Mouse (Mus musculus): ENCODE results near the gene Abr. TPM values are rescaled to one million over a fixed set of nuclear protein-coding genes. Genes with fewer than 3 reads are reported as not detected.

The Abr gene
- polyA plus RNA-seq, 1 experiment from 2014 or later, result 39.2 TPM

DNA sequence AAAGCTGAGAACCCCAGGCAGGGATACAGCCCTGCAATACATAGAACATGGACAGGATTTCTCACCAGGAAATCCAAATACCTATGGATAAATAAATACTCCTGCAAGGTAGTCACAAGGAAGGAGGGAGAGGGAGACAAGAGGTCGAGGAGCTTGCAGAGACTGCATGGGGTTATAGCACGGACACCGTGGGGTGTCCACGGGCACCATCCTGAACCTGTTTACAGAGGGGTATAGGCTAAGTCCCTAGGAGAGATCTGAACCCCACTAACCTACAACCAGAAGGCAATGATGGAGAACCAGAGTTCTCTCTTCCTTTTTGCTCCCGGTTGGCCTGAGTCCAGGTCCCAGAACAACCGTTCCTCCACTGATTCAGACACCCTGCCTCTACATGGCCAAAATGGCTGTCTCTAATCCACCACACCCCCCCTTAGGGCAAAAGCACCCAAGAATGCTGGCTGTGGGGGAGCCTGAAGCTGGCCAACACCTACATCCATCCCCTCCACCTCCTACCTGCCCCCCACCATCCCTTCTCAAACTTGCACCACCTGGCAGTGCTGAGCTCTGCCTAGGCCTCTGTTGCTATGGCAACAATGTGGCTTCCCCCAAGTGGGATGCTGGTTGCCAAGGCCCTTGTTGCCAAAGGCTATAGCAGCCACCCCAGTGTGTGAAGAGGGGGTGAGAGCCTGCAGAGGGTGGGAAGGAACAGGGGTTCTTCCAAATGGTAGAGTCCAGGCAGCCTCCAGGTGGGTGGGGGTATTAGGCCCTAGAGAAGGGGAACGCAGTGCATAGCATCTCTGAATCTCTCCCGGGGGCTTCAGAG is 114.6 kb downstream of the Abr start:
- Histone ChIP-seq H3K9me3 (ENCODE audit: low read depth, low read length) (no peaks in the 10 kb centered on the region), H3K9ac (no peak overlapping the region), H3K4me2 (no peak overlapping the region), H3K27ac (ENCODE audit: low read depth) (no peak overlapping the region), H3K27me3 (ENCODE audit: insufficient read depth, low read length) (no peaks in the 10 kb centered on the region), H3K4me1 (ENCODE audit: insufficient read depth) (no peaks in the 10 kb centered on the region), H3K36me3 (ENCODE audit: insufficient read depth) (no peaks in the 10 kb centered on the region), H3K4me3 (ENCODE audit: low read depth, low read length) (no peak overlapping the region)
- no peak for TF ChIP-seq CTCF (IDR thresholded peaks at IDR 0.05; ENCODE audit: low read depth)
- ATAC-seq (ENCODE audit: insufficient read depth) (no peak), DNase-seq (no peak)
- 74% methylated on average over 8 of the region's 8 CpGs for WGBS

DNA sequence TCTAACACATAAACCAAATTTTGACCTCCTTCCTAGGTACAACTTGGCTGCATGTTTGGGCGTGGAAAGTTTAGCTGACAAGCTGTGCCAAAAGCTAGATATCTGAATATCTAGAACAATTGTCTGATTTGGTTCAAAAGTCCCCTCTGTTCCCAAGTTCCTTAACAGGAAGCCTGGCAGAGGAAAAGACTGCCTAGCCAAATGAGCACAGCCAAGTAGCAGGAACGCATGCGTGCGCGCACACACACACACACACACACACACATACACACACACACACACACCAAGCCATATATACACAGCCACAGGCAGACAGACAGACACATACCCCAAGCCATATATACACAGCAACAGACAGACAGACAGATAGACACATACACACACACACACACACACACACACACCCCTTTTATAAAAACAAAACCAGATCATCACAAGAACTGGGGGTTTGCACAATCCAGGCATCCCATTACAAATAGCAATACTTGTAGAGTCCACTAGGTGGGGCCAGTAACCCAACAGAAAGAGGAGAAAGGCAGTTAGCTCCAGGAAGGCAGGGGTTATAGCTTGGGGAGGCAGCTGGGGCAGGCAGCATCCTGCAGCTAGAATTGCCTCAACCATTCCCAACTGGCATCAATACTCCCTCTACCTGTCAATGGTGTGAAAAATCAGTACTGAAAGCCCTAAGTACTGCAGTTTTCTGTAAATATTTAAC is 115.4 kb downstream of the Abr start:
- Histone ChIP-seq H3K4me2 (no peak overlapping the region), H3K4me3 (ENCODE audit: low read depth, low read length) (no peak overlapping the region), H3K27ac (ENCODE audit: low read depth) (no peak overlapping the region), H3K4me1 (ENCODE audit: insufficient read depth) (no peaks in the 10 kb centered on the region), H3K9me3 (ENCODE audit: low read depth, low read length) (no peaks in the 10 kb centered on the region), H3K36me3 (ENCODE audit: insufficient read depth) (no peaks in the 10 kb centered on the region), H3K9ac (no peak overlapping the region), H3K27me3 (ENCODE audit: insufficient read depth, low read length) (no peaks in the 10 kb centered on the region)
- peak; percentile 88 for TF ChIP-seq CTCF (IDR thresholded peaks at IDR 0.05; ENCODE audit: low read depth)
- ATAC-seq (ENCODE audit: insufficient read depth) (peak; percentile 32; the same call in 1 of the 2 replicates), DNase-seq (peak; percentile 86)
- 77% methylated on average over 5 of the region's 5 CpGs for WGBS

DNA sequence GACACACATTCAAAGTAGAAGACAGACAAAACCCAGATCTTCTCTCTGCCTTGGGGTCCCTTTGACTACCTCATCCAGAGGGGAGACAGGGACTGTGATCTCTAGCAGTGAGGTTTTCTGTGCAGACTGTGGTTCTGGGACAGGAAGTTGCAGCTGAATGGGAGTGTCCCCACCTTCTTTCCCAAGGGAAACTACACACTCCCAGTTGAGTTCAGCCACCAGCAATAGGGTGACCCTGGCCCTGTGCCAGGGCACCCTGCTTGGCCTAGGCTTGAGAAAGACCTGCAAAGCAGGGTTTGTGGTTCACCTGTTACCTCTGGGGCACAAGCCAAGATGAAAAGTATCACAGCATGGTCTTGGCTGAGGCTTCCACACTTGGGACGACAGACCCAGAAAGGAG is 117.0 kb downstream of the Abr start:
- Histone ChIP-seq H3K4me3 (ENCODE audit: low read depth, low read length) (no peak overlapping the region), H3K9ac (no peak overlapping the region), H3K36me3 (ENCODE audit: insufficient read depth) (no peaks in the 10 kb centered on the region), H3K4me1 (ENCODE audit: insufficient read depth) (no peaks in the 10 kb centered on the region), H3K9me3 (ENCODE audit: low read depth, low read length) (no peaks in the 10 kb centered on the region), H3K27ac (ENCODE audit: low read depth) (no peak overlapping the region), H3K4me2 (no peak overlapping the region), H3K27me3 (ENCODE audit: insufficient read depth, low read length) (no peaks in the 10 kb centered on the region)
- DNase-seq (no peak), ATAC-seq (ENCODE audit: insufficient read depth) (no peak)
- no peak for TF ChIP-seq CTCF (IDR thresholded peaks at IDR 0.05; ENCODE audit: low read depth)
- WGBS, result 77% methylated on average over 1 of the region's 1 CpGs

DNA sequence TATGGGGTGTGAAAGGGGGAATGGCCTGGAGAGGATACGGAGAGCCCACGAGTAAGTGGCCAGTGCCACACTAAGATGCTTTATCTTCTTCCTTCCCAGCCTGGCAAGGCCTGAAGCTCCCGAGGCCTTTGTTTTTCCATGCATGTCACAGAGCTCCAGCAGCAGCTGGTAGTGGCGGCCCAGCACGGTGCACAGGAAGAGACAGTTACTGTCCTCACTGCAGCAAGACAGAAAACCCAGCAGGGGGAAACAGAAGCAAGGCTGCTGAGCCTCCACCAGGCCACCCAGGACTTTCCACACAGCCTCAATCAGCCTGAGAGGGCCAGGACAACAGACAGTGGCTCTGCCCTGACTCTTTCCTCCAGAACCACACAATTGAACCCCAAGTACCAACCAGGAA is 118.1 kb downstream of the Abr start:
- no peaks in the 10 kb centered on the region for H3K27me3 ChIP-seq (ENCODE audit: insufficient read depth, low read length)
- no peak overlapping the region for H3K4me2 ChIP-seq
- H3K9me3 ChIP-seq (ENCODE audit: low read depth, low read length), result no peaks in the 10 kb centered on the region
- H3K27ac ChIP-seq (ENCODE audit: low read depth), result no peak overlapping the region
- H3K4me1 ChIP-seq (ENCODE audit: insufficient read depth), result no peaks in the 10 kb centered on the region
- 50% methylated on average over 5 of the region's 5 CpGs for WGBS
- no peak overlapping the region for H3K4me3 ChIP-seq (ENCODE audit: low read depth, low read length)
- no peak overlapping the region for H3K9ac ChIP-seq
- TF ChIP-seq CTCF (IDR thresholded peaks at IDR 0.05; ENCODE audit: low read depth), result no peak
- no peak for DNase-seq
- no peaks in the 10 kb centered on the region for H3K36me3 ChIP-seq (ENCODE audit: insufficient read depth)
- no peak for ATAC-seq (ENCODE audit: insufficient read depth)

DNA sequence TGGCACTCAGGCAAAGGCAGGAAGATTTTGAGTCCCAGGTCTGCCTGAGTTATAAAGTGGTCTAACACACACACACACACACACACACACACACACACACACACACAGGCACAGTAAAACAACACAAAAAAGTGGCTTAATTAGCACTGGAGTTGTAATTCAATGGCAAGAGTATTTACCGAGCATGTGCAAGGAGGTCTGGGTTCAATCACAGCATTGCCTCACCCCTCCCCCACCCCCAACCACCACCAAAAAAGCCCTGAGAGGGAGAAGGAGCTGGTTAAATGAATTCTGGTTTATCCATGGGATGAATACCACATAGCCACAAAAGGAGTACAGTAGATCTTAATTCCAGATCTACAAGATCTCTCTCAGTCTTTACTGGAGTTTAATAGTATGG is 122.1 kb downstream of the Abr start:
- Histone ChIP-seq H3K4me1 (ENCODE audit: insufficient read depth) (peaks cover 6% of the 10 kb centered on the region), H3K4me3 (ENCODE audit: low read depth, low read length) (no peak overlapping the region), H3K9ac (no peak overlapping the region), H3K27ac (ENCODE audit: low read depth) (no peak overlapping the region), H3K4me2 (no peak overlapping the region), H3K36me3 (ENCODE audit: insufficient read depth) (no peaks in the 10 kb centered on the region), H3K9me3 (ENCODE audit: low read depth, low read length) (no peaks in the 10 kb centered on the region), H3K27me3 (ENCODE audit: insufficient read depth, low read length) (no peaks in the 10 kb centered on the region)
- 19% methylated on average over 1 of the region's 1 CpGs for WGBS
- DNase-seq (no peak), ATAC-seq (ENCODE audit: insufficient read depth) (no peak)
- TF ChIP-seq CTCF (IDR thresholded peaks at IDR 0.05; ENCODE audit: low read depth), result no peak

DNA sequence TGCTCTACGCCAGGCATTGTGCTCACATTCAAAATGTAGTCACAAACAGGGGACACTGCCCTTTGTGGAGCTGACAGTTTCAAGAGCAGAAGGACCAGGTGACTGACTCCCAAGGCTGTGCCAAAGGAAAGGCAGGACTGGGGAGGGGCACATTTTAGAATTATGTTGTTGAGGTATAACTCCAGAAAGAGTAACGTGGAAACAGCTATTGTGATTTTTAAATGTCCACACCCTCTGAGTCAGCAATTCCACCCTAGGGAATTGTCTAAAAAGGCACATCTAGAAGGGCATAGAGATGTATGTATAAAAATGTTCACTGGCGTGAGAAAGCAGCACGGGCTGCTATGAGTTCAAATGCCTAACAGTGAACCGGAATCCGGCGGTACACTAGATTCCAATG is 122.5 kb downstream of the Abr start:
- DNase-seq, result no peak
- Histone ChIP-seq H3K27me3 (ENCODE audit: insufficient read depth, low read length) (no peaks in the 10 kb centered on the region), H3K4me3 (ENCODE audit: low read depth, low read length) (no peak overlapping the region), H3K4me2 (no peak overlapping the region), H3K9me3 (ENCODE audit: low read depth, low read length) (no peaks in the 10 kb centered on the region), H3K27ac (ENCODE audit: low read depth) (no peak overlapping the region), H3K4me1 (ENCODE audit: insufficient read depth) (peaks cover 6% of the 10 kb centered on the region), H3K36me3 (ENCODE audit: insufficient read depth) (no peaks in the 10 kb centered on the region), H3K9ac (no peak overlapping the region)
- ATAC-seq (ENCODE audit: insufficient read depth), result no peak
- TF ChIP-seq CTCF (IDR thresholded peaks at IDR 0.05; ENCODE audit: low read depth), result no peak
- WGBS, result 74% methylated on average over 7 of the region's 7 CpGs

DNA sequence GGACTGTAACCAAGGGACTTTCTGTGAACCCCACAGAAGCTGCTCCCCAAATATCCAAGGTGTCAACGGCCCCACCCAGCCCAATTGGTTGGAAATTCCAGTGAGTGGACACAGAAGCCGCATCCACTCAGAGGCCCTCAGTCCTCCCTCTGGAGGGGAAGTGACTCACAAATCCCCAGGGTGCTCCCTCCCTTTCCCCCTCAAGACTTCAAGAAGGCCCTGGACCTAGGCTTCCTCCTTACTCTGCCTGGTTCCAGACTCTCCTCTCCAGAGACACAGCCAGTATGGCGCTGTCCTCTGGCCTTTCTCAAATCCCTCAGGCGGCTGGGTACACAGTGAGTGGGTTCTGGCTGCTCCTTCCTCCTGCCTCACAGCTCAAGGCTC is 124.4 kb downstream of the Abr start:
- Histone ChIP-seq H3K27ac (ENCODE audit: low read depth) (no peak overlapping the region), H3K9ac (no peak overlapping the region), H3K4me3 (ENCODE audit: low read depth, low read length) (no peak overlapping the region), H3K4me2 (no peak overlapping the region), H3K27me3 (ENCODE audit: insufficient read depth, low read length) (no peaks in the 10 kb centered on the region), H3K9me3 (ENCODE audit: low read depth, low read length) (no peaks in the 10 kb centered on the region), H3K4me1 (ENCODE audit: insufficient read depth) (peaks cover 19% of the 10 kb centered on the region), H3K36me3 (ENCODE audit: insufficient read depth) (no peaks in the 10 kb centered on the region)
- DNase-seq, result no peak
- no peak for ATAC-seq (ENCODE audit: insufficient read depth)
- 68% methylated on average over 4 of the region's 4 CpGs for WGBS
- no peak for TF ChIP-seq CTCF (IDR thresholded peaks at IDR 0.05; ENCODE audit: low read depth)

Measured in lung, embryonic 14.5 days (tissue).